Mouse (Mus musculus): ENCODE measurements at regions not wholly inside any gene's neighbourhood (a gene's known extent, or its start where the extent isn't known, plus 50 kb on each side); places are given as distances from the start of the nearest gene placed in this dataset.
"Not testable (repeated sequence)": the region's sequence is repeated elsewhere in the genome, so short reads cannot be mapped to it uniquely, and the experiment has no call there.

DNA sequence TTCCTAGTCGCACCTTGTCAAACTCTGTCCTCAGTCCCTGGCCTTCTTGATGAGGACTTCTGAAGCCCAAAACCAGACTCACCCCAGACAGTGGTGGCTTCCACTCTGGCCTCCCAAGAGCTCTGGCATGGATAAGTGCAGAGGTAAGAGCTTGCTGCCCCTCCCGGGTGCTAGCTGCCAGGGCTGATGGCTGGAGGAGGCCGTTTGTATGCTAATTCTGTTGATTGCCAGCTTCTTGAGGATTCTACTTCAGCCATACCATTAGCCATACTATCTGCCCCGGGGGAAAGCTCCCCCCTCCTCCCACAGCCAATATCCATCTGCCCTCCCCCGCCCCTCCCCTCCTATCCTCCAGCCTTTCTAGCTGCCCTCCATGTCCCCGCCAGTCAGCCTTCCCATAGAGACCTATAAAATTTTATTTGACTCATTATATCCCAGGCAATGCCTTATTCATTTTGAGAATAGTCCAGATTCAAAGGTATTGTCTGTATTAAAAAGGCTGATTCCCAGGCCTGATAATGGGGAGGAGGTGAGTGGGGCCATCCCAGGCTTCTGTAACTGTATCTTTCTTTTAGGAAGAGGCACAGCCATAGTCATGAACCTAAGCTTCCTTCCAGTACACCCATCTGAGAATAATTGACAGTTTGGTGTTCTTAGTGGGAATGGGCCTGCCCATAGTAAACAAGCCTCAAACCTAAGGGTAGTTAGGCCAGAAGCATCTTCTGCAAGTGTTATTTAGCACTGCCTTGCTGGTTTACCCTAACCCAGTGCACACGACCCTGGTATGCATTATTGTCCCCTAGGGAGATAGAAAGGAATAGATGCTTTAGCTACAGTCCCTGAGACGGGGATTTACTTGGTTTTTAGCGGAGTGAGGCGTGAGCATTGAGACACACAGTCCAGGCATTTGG, 239.2 kb upstream of the 1700012A03Rik start:
- peaks cover 9% of the 10 kb centered on the region for H3K4me1 ChIP-seq (ENCODE audit: control insufficient read depth, insufficient read depth, low read length)
- WGBS = 76% methylated on average over 10 of the region's 10 CpGs
- H3K27ac ChIP-seq (ENCODE audit: insufficient read depth, low read depth, low read length) = no peak overlapping the region
- no peak for TF ChIP-seq CTCF (IDR thresholded peaks at IDR 0.05; ENCODE audit: insufficient read depth, low read depth, low read length)
- no peak for TF ChIP-seq POLR2A (IDR thresholded peaks at IDR 0.05; ENCODE audit: insufficient read depth, low read depth, low read length)
- H3K4me3 ChIP-seq (ENCODE audit: insufficient read depth, low read depth, low read length) = no peak overlapping the region

DNA sequence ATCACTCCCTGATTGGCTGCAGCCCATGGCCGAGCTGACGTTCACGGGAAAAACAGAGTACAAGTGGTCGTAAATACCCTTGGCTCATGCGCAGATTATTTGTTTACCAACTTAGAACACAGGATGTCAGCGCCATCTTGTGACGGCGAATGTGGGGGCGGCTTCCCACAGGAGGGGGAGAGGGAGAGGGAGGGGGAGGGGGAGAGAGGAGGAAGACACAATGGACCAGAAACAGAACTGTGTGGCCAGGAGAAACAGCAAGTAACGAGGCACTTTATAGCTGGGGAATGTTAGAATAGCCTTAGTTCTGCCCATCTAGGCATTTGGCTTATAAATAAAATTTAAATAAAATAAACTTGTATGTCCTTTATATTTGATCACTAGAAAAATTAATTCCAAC, 240.7 kb upstream of the Podxl start:
- not testable (repeated sequence) for H3K27ac ChIP-seq (ENCODE audit: insufficient read depth, low read depth, low read length); H3K4me3 ChIP-seq (ENCODE audit: insufficient read depth, low read depth, low read length); H3K4me1 ChIP-seq (ENCODE audit: control insufficient read depth, insufficient read depth, low read length)
- WGBS = 82% methylated on average over 5 of the region's 10 CpGs

DNA sequence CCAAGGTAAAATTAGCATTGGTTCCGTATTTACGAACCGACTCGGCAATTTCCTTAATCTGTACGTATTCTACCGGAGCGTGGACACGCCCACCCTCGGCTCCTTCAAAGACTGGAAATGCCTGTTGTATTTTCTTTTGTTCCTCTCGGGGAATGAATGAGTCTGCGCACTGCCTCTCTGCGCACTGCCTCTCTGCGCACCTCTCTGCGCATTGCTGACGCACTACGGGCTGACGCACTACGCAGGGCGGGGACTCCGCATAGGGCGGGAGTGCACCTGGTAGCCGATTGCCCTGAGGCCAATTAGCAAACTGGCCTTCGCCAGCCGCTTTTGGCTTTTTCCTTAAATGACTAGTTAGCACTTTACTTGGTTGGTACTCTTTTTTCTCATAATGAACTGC, 239.4 kb upstream of the Podxl start:
- H3K27ac ChIP-seq (ENCODE audit: insufficient read depth, low read depth, low read length) = not testable (repeated sequence)

DNA sequence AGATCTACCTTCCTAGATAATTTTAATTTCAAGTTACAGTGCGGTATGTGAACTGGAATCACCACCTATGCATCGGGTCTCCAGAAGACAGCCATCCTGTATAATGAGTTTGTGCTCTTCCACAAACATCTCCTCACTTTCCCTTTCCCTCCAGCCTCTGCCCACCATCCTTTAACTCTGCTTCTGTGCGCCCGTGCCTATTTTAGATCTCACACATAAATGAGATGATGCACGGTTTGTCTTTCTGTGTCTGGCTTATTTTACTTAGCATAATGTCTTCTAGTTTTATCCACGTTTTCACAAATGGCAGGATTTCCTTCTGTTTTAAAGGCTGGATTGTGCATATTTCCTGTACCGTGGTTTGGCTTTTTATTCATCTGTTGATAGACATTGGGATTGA, 227.8 kb upstream of the Podxl start:
- H3K27ac ChIP-seq (ENCODE audit: insufficient read depth, low read depth, low read length) = no peak overlapping the region
- 87% methylated on average over 7 of the region's 7 CpGs for WGBS
- no peak for TF ChIP-seq POLR2A (IDR thresholded peaks at IDR 0.05; ENCODE audit: insufficient read depth, low read depth, low read length)
- TF ChIP-seq CTCF (IDR thresholded peaks at IDR 0.05; ENCODE audit: insufficient read depth, low read depth, low read length) = no peak
- H3K4me3 ChIP-seq (ENCODE audit: insufficient read depth, low read depth, low read length) = no peak overlapping the region
- H3K4me1 ChIP-seq (ENCODE audit: control insufficient read depth, insufficient read depth, low read length) = no peaks in the 10 kb centered on the region

More for the DNA sequence above, 239.4 kb upstream of the Podxl start:
- WGBS = 92% methylated on average over 12 of the region's 24 CpGs
- H3K4me1 ChIP-seq (ENCODE audit: control insufficient read depth, insufficient read depth, low read length); H3K4me3 ChIP-seq (ENCODE audit: insufficient read depth, low read depth, low read length): not testable (repeated sequence)

DNA sequence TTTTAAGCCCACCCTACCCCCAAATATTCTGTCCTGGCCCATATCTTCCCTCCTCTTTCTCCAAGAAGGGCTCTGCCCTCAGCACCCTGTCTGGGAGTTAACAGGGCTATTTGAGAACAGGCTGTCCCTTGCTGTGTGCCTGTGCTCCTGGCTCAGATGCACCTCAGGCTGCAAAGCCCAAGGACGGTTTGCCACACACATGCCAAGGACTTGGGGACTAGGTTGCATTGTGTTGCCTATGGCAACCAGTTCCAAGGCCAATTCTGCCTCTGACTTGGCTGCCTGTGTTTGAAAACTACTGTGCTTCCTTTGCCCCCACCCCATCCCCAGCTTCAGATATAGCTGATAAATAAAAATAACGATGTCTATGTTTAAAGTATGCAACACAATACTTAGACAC, 227.1 kb upstream of the Podxl start:
- WGBS = 37% methylated on average over 2 of the region's 2 CpGs
- no peak for TF ChIP-seq POLR2A (IDR thresholded peaks at IDR 0.05; ENCODE audit: insufficient read depth, low read depth, low read length)
- TF ChIP-seq CTCF (IDR thresholded peaks at IDR 0.05; ENCODE audit: insufficient read depth, low read depth, low read length) = no peak
- Histone ChIP-seq H3K4me1 (ENCODE audit: control insufficient read depth, insufficient read depth, low read length) (no peaks in the 10 kb centered on the region), H3K4me3 (ENCODE audit: insufficient read depth, low read depth, low read length) (no peak overlapping the region), H3K27ac (ENCODE audit: insufficient read depth, low read depth, low read length) (no peak overlapping the region)

DNA sequence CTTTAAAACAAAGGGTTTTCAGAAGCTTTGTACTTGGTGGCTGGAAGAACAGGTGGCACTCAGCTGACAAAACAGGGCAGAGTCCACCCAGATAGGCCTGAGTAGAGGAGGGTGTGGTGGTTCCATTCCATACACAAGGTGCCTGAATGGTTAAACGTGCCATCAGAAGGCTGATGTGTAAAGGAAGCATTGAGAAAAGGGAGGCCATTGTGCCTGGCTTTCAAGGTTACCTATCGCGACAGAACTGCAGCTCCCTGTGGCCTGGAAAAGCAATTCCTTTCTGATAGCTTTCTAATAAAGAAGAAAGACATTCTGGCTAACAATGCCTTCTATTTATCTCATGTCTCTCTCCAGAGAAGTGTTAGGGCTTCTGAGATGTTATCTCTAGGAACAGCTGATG, 213.1 kb upstream of the Podxl start:
- Histone ChIP-seq H3K4me1 (ENCODE audit: control insufficient read depth, insufficient read depth, low read length) (no peaks in the 10 kb centered on the region), H3K27ac (ENCODE audit: insufficient read depth, low read depth, low read length) (no peak overlapping the region), H3K4me3 (ENCODE audit: insufficient read depth, low read depth, low read length) (no peak overlapping the region)
- TF ChIP-seq POLR2A (IDR thresholded peaks at IDR 0.05; ENCODE audit: insufficient read depth, low read depth, low read length) (no peak), CTCF (IDR thresholded peaks at IDR 0.05; ENCODE audit: insufficient read depth, low read depth, low read length) (no peak)
- WGBS = 70% methylated on average over 3 of the region's 3 CpGs

DNA sequence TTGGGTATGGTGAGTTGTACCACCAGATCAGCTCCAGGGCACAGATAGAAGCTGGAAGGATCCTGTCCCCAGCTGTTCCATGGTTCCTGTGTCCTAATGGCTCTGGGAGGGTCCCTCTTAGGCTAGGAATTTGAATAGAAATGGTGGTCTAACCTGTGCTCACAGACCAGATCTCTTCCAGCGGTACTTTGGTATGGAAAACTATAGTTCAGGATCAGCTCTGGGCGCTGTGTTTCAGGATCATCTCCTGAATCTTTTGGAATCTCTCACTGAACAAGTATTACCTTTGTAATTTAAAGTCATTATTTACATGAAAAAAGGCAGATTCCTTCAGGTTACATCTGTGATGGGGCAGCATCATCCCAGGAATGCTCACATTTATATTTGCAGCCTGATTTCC, 208.1 kb upstream of the Podxl start:
- Histone ChIP-seq H3K27ac (ENCODE audit: insufficient read depth, low read depth, low read length) (no peak overlapping the region), H3K4me1 (ENCODE audit: control insufficient read depth, insufficient read depth, low read length) (no peaks in the 10 kb centered on the region), H3K4me3 (ENCODE audit: insufficient read depth, low read depth, low read length) (no peak overlapping the region)
- WGBS = 93% methylated on average over 2 of the region's 2 CpGs
- TF ChIP-seq POLR2A (IDR thresholded peaks at IDR 0.05; ENCODE audit: insufficient read depth, low read depth, low read length) = no peak
- TF ChIP-seq CTCF (IDR thresholded peaks at IDR 0.05; ENCODE audit: insufficient read depth, low read depth, low read length) = no peak

DNA sequence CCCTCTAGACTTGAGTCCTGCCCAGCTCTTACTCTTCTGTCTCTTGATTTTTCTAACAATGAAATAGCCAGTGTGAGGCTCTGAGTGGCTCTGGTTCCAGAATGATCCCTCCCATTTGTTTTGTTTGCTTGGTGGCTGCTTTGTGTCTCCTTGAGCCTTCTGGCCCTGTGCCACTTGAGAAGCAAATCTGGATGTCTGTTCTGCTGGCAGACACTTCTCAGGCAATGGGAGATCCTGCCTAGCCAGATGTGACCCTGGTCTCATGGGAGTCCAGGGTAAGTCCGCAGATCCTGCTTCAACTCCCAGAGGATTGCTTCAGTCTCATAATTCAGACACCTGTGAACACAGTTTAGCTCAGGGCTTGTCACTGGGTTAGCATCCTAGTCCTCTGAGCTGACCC, 181.8 kb upstream of the Podxl start:
- Histone ChIP-seq H3K4me3 (ENCODE audit: insufficient read depth, low read depth, low read length) (no peak overlapping the region), H3K4me1 (ENCODE audit: control insufficient read depth, insufficient read depth, low read length) (no peaks in the 10 kb centered on the region), H3K27ac (ENCODE audit: insufficient read depth, low read depth, low read length) (no peak overlapping the region)
- TF ChIP-seq CTCF (IDR thresholded peaks at IDR 0.05; ENCODE audit: insufficient read depth, low read depth, low read length) (no peak), POLR2A (IDR thresholded peaks at IDR 0.05; ENCODE audit: insufficient read depth, low read depth, low read length) (no peak)
- 71% methylated on average over 1 of the region's 1 CpGs for WGBS

DNA sequence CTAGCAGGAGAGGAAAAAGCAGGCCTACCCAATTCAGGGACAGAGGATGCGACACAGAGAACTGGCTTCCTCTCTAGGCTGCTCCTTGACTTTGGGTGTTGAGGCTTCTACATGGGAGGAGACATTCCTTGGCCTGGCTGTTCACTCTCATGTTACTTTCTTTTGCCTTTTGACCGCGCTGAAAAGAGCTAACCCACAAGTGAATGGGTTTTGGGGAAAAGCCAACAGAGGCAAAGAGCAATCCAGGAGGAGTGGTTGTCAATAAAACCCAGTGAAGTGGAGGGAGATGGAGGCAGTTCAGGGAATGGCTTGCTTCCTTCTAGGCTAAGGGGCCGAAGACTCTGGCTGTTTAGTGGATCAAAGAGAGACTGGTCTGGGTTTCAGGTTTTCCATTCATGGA, 167.6 kb upstream of the Podxl start:
- Histone ChIP-seq H3K4me3 (ENCODE audit: insufficient read depth, low read depth, low read length) (no peak overlapping the region), H3K4me1 (ENCODE audit: control insufficient read depth, insufficient read depth, low read length) (no peaks in the 10 kb centered on the region), H3K27ac (ENCODE audit: insufficient read depth, low read depth, low read length) (no peak overlapping the region)
- TF ChIP-seq CTCF (IDR thresholded peaks at IDR 0.05; ENCODE audit: insufficient read depth, low read depth, low read length) = no peak
- TF ChIP-seq POLR2A (IDR thresholded peaks at IDR 0.05; ENCODE audit: insufficient read depth, low read depth, low read length) = no peak
- WGBS = 88% methylated on average over 4 of the region's 4 CpGs

DNA sequence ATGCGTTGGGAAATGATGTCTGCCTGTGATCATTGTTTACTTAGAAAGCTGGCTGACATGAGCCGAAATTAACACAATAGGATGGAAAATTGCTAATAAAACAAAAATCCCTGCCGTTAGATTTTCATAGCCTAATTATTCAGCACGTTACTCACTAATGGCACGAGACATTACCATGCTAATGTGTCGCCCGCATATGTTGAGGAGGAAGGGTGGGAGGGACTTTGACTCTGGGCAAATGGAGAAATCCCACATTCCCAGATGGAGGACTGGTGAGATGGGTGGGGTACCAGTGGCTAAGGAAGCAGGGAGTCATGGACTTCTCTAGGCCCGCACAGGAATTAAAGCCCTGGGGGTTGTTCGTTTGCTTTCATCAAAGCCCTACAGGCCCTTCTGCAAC, 155.8 kb upstream of the Podxl start:
- H3K4me1 ChIP-seq (ENCODE audit: control insufficient read depth, insufficient read depth, low read length) = no peaks in the 10 kb centered on the region
- H3K4me3 ChIP-seq (ENCODE audit: insufficient read depth, low read depth, low read length) = no peak overlapping the region
- TF ChIP-seq POLR2A (IDR thresholded peaks at IDR 0.05; ENCODE audit: insufficient read depth, low read depth, low read length) (no peak), CTCF (IDR thresholded peaks at IDR 0.05; ENCODE audit: insufficient read depth, low read depth, low read length) (no peak)
- WGBS = 76% methylated on average over 9 of the region's 9 CpGs
- no peak overlapping the region for H3K27ac ChIP-seq (ENCODE audit: insufficient read depth, low read depth, low read length)

All from olfactory bulb, adult 2 months (tissue).